Mouse (Mus musculus) layer of hippocampus, adult 9-10 months (tissue): ENCODE results near the gene Wfdc5.
"Not testable (repeated sequence)": the region's sequence is repeated elsewhere in the genome, so short reads cannot be mapped to it uniquely, and the experiment has no call there.

Source experiments
- DNase-seq: peaks from one replicate; pipeline ENCODE4 v3.0.0; 2022; ENCODE audit warnings: low spot score

Wfdc5 gene

DNA sequence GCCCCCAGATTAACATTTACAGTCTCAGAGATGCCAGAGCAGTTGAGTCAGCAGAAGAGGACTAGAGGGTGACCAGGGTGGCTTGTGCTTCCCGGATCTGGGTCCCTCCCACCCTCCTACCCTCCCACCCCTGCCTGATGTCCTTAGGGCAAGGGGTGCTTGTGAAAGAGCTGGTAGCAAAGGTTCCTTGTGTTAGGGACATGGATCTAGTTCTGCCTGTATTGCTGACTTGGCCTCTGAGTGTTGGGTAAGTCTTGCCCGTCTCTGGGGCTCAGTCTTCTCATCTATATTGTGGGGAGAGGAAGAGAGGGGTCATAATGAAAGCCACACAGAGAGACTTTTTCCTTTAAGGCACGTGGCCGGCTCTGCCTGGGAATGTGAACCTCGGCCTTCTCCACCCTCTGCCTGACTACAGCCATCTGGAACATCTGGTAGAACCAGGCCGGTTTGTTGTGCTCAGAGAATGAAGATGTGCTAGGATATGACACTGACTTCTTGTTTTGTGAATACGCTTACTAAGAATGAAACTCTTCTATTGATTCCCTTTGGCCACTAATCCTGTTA, at the start of gene Wfdc5:
Gene Wfdc5 (minus strand): TSS at position 51 of the 564 bp plus-strand sequence.
- DNase-seq = no peak

DNA sequence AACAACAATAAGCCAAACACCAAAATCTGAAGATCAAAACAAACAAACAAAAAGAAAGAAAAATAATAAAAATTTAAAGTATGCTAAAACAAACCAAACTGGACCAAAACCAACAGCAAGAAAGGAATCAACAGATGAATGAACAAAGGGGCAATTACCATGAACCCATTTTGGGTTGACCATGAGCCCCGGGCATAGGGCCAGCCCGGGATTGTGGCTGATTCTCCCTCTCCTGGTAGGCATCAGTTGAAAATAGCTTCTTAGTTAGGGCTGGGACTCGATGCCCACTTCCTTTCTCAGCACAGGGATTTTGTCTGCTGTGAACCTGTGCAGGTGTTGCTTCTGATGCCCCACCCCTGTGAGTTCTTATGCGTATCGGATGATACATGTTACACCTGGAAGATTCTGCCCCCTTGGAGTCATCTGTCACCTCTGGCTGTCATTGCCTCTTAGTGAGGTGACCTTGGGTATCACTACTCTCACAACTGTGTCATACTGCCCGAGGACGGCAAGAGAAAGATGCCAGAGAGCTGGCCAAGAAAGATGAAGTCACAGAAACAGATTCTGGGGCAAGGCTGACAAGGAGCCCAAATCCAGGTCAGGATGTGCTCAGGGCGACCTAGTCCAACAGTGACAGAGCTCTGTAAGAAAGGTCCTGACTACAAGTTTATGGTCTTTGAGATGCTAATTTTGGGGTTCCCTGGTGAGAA, 46.0 kb upstream of the Wfdc5 start:
- no peak for DNase-seq

DNA sequence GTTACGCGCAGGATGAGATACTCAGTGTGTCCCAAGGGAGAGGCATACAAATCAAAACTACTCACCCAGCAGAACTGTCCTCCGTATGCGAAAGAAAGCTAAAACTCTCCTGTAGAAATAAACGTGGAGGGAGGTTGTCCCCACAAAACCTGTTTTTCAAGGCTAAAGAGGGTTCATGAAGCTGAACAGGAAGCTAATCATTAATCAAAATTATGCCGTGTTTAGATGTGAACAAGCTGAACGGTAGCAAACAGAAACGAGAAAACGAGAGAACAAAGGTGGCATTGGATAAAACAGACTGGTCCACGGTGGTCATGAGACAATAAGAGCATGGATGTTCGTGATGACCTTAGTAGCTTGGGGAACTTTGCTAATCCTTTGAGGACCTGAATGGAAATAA, 39.0 kb upstream of the Wfdc5 start, which contains the start of gene Wfdc15b:
Gene Wfdc15b (minus strand): TSS at position 139 of the 400 bp plus-strand sequence.
- DNase-seq = no peak

DNA sequence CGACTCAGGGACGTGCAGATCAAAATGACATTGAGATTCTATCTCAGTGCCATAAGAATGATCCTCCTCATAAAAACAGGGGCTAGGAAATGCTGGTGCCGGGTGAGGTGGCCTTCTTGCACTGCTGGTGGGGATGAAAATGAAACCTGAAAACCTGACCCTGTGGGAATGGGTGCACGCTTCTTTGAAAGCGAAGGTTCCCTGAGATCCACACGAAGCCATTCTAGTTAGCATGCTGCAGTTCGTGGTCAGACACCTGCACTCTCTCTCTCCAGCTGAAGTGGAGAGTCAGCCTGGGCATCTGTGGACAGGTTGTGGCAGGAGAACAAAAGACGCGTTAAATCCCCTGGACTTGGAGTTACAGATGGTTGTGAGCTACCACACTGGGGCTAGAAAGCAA, 36.8 kb upstream of the Wfdc5 start:
- no peak for DNase-seq

DNA sequence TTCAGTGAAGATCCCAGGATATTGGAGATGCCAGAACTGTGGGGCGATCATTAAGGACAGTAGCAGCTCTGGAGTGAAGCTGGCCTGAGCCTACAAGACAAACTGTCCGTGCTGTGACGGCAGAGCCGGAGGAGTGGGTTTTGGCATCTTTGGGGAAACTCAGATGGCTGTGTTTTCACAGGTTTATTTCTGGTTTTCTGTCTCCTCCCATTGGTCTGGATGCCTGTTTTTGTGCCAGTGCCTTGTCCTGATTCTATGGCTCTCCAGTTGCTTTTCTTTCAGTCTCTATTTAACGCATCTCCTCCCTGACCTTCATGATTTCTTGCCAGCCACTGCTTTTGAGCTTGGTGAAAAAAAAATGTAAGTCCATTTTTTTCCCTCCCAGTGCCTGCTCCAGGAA, 30.2 kb upstream of the Wfdc5 start:
- DNase-seq = no peak

DNA sequence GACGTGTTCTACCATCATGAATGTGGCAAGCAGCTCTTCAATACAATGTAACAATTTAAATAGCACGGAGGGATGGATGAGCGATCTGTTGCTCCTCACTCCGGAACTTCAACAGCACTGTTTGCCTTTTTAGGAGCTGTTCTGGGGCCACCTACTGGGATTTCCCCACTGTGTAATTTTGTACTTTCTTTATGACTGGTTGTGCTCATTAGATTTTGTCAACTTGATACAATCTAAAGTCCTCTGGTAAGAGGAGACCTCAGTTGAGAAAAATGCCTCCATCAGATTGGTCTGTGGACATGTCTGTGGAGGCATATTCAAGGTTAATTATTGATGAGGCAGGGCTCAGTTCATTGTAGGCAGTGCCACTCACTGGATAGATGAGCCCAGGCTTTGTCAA, 28.4 kb upstream of the Wfdc5 start:
- no peak for DNase-seq

DNA sequence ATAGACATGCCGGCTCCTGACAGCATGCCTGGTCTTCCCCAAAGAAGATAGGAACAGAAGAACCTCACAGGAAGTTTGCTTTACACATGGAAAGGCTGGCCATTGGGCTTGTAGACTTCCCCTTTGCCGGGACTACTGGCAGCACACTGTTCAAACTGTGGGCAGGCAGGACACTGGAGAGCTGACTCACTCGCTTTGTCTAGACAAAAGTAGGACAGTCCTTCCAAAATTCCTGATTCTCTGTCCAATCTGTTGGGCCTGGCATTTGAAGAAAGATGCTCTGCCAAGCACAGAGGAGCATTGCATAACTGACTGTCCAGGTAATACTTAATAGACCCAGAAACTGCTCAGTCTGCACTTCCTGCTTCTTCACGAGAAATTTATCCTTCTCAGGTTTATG, 24.1 kb upstream of the Wfdc5 start:
- no peak for DNase-seq

DNA sequence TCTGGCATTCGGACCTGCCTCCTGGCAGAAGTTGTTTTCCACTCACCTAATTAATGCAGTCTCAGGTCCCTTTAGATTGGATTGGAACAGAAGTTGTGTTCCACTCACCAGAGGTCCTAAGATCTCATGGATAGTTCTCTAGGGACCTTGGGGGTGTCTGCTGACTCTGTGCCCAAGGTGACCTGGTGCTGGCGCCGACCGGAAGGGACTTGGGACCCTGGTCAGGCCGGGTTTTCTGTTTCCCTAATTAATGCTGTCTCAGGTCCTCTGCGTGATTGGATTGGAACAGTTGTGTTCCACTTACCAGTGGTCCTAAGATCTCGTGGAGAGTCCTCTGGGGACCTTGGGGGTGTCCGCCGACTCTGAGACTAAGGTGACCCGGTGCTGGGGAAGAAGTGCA, 23.5 kb upstream of the Wfdc5 start:
- not testable (repeated sequence) for DNase-seq

DNA sequence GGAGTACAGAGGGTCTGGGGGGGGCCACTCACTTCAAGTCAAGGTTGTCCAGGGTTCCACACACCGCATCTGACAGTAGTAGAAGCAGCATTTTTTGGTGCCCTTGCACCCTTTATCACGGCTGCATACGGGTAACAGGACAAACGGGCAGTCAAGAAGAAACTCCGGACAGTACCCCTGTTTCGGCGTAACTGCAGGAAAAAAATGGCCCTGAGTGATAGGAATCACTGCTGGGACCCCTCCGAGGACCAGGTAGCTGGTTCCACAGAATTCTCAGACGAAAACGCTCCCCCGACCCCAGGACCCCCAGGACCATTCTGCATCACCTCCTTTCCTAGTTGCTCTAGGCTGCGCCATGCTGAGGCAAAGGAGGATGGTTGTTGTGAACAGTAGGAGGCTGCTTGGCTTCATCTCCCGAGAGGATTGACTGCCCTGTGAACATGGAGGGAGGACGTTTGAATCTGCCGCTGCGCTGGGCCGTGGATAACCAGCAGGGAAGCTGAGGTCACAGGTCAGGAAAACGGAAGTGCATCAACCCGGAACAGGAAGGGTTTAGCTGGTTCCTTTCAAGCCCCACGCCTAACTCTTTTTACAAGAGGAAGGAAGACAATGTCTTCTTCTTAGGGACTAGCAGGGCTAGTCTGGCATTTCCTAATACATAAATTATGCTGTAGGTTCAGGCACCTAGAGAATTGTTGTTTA, 17.2 kb upstream of the Wfdc5 start, which contains the start of gene Wfdc15a:
Gene Wfdc15a (minus strand): TSS at position 505 of the 702 bp plus-strand sequence.
- DNase-seq = no peak

DNA sequence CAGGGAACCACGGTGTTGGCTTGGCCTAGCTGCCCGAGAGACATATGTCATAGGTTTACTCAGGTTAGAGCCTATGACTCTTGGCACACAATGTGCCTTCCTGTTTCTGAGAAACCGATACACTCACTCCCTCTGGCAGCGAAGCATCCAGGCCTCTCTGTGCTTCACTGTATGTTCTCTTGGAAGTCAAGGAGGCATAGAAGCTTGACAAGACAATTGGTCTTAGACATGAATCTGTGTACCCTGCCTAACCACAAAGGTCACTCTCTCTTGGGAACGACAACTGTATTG, 14.1 kb upstream of the Wfdc5 start:
- DNase-seq = no peak

DNA sequence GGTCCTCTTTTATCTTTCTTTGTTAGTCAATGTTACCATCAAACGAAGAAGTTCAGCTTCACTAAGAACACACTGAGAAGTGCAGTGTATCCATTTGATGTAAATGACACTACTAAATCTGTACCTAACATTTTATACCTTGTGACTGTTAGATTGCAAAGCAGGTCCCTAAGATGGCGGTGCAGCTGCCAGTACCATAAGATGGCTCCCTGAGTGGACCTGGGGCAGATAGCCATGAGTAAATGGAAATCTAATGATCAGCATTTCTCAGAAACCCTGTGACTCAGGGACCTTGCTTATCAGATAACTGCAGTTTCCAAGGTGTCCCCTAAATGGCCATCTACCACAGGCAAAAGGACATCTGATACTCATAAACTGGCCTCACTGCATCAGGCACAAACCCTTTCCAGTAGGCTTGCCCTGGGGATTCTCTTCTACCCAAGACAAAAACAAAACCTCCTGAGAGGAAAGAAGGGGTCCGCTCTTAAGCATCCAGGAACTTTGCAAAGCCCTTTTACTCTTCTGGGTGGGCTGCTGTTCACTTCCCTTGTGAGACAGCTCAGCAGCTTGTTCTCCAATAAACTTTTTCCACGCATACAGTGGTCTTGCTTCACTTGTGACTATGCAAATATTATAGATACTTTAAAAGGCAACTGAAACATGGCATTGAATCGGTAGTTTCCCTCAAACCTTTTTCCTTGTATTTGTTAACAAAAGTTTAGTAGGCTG, 13.6 kb upstream of the Wfdc5 start:
- no peak for DNase-seq

DNA sequence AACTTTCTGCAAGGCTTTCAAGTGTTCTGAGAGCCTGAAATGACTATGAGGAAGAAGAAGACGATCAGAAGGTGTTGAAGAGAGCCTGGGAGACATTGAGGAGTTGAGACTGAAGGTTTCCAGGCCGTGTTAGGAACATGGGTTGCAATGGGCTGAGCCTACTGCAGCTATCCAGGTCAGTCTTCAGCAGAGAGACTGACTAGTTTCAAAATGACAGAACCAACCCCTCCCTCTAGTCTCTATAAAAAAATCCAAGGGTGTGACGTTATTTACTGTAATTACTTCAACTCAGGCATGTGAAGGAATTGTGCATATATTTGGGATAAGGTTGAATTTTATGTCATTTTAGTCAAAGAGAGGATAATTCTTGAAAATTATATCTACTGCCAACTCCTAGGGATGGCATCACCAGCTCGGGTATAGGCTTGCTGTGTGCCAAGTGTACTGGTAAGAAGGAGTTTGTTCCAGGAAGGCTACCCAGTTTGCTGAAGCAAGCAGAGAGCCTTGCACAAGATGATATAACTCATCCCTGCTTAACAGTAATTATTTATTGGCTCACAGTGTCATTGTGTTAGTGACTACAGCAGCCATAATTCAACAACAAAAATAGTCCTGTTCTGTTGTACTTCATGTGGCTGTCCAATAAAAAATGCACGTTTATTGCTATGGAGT, 12.6 kb upstream of the Wfdc5 start:
- DNase-seq = no peak

DNA sequence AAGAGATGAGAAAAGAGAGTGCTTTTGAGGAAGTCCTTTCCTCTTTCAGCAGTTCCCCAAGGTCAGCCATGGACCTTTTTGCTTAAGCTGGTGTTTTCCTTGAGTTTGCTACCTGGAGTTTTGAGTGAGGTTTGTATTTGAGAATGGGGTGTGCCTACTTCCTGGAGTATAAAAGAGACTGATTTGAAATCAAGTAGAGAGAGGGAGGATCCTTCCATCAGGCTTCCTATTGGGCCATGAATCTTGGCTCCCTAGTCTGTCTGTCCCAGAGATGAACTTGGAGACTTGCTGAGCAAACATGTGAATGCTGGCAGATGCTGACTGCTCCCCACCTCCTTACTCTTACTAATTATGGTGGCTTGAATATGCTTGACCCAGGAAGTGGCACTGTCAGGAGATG, 9.7 kb upstream of the Wfdc5 start:
- DNase-seq = no peak

DNA sequence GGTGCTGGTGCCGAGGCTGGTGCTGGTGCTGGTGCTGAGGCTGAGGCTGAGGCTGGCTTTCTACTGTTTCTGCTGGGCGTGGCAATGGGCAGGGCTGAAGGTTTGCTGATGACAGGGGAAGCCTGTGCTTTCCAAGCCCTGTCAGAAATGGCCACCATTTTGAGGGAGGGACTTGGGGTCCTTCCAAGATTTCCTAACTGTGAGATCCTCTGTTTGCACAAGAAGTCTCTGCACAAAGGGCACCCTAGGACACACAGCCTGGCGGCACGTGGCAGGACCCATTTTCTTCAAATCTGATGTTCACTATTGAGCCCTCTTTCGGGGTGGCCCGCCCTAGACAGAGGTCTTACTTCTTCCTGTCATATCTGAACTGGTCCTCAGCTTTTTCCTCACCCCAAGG, 8.0 kb upstream of the Wfdc5 start, which contains the start of gene Wfdc12:
Gene Wfdc12 (minus strand): TSS at position 33 of the 400 bp plus-strand sequence.
- no peak for DNase-seq

DNA sequence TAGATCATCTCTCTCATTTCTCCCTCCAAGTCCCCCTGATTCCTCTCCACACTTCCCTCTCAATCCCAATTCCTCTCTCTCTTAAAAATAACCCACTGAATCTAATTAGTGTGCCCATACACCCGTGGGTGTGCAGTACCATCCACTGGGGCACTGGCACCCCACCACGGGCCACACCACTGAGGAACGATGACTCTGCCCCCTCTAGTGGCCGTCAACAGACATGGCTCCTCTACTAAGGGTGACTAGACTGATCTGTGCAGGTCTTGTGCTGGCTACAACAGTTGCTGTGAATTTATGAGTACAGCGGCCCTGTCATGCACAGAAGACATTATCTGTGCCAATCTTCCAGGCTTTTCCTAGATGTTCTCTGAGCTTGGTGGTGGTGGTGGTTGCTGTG, 6.2 kb upstream of the Wfdc5 start:
- DNase-seq = no peak

DNA sequence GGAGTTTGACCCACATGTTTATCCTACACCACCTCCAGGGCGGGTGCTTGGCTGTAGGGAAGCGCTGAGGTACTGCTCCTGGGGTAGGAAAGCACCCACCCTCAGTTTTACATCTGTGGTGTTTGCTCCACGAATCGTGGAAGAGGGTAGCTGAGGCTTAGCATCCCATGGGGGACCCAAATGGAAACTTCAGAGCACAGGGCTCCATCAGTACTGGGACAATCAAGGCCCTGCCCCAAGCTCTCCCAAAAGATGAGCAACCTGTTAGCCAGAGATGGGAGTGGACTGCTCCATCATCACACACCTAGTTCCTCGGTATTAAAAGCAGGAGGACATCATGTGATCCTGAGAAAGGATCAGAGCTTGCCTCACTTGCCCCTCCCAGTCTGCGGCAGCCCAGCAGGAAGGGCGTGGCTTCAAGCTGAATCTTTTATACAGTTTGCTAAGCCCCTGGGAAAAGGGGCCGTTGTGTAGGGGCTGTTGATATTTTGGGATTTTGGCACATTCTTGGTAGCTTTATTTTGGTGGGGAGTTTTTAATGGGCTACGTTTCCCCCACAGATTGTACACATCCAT, 1.7 kb upstream of the Wfdc5 start:
- no peak for DNase-seq

DNA sequence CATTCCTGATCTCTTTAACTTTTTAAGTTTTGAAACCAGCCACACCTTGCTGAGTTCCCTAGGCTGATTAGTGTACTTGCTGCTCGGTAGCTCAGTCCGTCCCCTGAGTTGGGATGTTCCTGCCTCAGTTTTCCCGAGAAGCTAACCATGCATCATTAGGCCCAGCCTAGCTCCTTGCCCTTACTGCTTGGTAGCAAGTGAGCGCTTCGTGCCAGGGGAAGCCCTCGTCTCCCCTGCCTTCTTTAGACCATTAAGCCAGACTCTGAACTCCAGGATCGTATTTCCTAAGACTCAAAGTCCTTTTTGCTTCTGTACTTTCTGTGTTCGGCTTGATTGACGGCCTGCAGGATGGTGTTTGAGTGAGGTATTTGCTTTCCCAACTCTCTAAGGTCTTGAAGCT, 798 bp upstream of the Wfdc5 start:
- DNase-seq = no peak

DNA sequence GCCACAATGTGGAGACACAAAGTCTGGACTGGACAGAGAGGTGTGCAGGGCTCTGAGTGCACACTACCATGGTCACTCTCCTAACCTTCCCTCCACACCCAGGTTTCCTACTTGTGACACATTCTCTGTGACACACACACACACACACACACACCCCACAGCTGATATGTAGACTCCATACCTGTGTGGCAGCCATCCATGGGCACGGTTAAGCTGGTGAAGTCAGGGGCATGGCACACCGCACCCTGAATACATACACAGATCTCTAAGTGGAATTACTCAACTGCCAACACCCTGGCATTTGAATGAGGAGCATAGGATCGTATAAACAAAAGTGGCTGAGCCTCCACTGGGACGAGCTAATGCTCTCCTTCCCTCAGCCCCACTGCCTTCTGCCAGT, 1.8 kb downstream of the Wfdc5 start:
- DNase-seq = no peak

DNA sequence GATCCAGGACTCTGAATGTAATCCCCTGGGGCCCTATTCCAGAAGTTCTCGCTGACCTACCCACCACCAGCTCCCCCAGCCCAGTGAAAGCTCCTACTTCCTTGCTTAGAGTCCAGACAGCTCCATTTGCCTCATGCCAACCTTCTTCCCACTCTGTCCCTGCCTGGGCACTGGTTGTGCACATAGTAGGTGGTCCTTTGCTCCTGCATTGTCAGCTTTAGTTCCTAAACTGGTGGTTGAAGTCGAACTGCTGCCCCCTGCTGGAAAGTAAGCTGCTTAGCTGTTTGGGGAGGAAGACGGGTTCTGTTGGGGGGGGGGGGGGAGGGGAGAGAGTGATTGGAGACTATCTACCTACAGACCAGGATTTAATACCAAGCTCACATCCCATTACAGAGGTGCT, 2.4 kb downstream of the Wfdc5 start:
- DNase-seq = no peak

DNA sequence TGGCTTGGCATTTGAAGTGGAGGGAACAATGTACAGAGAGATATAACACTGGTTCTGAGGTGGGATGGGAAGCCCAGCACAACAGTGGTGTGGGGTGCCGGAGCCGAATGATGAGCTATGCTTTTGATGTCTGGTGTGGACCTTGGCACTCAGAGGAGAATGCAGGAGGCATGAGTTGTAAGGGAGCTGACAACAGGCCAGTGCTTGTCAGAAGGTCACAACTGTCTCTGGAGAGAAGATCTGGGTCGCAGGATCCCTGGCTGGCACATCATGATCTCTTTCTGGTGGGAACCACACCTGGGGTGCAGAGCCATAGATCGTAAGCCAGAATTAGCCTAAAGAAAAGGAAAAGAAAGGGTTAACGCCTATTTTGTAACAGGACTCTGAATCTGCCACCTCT, 4.7 kb downstream of the Wfdc5 start:
- DNase-seq = no peak

DNA sequence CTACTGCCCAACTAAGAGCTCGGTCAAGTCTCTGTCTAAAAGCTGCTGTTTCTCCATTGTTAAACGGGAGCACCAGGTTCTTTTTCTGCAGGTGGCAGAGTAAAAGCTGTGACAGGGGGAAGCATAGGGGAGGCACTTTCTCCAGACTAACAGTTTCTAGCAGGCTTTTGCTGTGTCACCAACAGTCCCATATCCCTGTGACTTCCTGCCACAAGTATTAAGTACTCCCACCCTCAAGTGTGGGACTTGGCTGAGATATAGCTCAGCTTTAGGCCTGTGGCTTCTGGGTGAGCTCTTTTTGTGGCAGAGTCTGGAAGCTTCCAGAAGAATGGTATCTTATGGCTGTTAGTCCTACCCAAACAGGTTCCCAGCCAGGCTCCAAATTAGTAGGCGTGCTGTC, 6.7 kb downstream of the Wfdc5 start:
- no peak for DNase-seq
